Mouse (Mus musculus) layer of hippocampus, adult 9-10 months (tissue): ENCODE results near the gene Osbpl9.

Source experiments
- DNase-seq: peaks from one replicate; pipeline ENCODE4 v3.0.0; 2022; ENCODE audit warnings: low spot score

Gene Osbpl9

DNA sequence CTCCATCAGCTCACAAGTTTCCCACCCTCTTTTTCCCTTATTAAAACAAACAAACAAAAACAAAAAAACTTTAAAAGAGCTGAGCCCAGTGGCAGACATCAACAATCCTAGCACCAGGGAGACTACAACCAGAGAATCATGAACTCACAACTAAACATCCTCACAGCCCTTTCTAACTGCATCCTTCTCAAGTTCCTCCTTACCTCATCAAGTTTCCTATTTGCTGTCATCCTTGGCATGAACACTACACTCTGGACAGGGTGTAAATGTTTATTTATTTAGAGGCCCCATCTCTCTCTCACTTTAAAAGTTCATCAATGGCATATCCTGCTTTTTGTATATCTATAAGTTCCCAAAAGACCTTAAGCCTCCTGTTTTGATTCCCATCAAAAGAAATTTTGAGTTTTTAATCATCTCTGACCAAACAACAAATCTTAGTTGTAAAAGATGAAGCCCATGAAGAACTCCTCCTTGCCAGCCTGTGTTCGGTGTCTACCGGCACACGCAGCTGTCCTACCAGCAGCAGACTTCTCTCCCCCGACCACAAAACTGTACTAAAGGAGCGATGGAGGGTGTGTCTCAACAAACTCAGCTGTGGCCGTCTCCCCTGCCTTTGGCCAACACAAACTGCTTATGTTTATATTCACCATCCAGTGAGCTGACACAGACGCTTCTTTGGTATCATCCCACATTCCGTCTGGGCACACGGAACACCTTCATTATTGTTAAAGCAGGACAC, 98.8 kb downstream of the Osbpl9 start:
- no peak for DNase-seq

DNA sequence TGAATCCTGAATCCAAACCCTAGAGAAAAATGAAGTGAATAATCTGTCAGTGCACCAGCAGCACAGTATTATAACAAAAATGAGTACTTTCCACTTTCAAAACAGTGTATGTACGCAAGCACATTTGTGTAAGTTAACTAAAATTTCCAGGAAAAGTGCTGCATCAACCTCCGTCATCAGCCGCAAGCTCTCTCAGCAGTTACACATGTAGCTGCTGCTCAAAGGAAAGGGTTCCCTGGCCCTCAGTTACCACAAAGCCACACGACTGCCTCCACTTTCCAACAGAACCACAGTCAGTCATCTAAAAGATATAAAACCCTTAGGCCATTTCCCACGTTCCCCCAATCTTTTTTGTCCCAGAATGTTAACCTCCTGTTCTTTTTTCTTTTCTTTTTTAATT, 99.5 kb downstream of the Osbpl9 start:
- DNase-seq: no peak

DNA sequence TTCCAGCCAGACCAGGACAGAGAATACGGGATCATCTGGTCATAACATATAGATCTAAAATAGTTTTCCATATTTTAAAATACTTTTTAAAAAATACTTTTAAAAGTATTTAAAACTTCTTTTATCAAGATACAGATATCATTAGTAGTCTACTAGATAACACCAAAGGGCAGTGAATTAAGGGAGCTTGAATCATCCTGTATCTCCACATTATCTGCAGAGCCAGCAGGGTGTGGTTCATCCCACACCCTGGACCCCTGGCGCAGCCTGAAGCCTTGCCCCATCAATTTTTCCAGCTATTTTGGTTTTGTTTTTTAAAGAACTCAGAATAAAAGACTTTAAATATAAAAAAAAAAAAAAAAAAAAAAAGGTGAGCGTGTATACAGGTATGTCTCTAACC, 103.2 kb downstream of the Osbpl9 start:
- DNase-seq: no peak

DNA sequence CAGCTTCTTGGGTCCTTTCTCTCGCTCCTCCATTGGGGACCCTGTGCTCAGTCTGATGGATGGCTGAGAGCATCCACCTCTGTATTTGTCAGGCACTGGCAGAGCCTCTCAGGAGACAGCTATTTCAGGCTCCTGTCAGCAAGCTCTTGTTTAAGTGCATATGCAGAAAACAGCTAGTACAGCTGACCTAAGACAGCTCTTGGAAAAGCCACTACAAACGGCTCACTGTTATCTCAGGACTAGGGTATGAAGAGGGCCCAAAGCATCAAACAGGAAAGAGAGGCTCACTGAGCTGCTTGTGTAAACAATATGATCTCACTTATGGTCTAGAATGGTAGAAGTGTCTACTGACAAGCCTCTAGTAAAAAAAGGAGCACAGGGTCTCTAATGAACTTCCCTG, 107.8 kb downstream of the Osbpl9 start:
- DNase-seq: no peak

DNA sequence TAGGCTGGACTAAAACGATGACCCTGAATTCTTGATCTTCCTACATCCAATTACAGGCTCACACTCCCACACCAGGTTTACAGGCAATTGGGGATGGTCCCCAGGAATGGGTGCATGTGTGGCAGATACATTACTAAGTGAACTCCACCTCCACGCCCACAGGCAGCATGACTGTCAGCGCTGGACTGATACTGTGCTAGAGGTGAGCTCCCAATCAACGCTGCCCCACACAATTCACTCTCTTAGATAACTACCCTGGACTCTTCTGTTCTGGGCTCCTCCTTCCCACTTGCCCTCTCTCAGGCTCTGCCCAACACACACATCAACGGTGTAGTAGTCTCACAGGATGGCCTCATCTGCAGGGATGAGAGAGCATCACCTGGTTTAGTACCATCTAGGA, 109.7 kb downstream of the Osbpl9 start:
- no peak for DNase-seq

DNA sequence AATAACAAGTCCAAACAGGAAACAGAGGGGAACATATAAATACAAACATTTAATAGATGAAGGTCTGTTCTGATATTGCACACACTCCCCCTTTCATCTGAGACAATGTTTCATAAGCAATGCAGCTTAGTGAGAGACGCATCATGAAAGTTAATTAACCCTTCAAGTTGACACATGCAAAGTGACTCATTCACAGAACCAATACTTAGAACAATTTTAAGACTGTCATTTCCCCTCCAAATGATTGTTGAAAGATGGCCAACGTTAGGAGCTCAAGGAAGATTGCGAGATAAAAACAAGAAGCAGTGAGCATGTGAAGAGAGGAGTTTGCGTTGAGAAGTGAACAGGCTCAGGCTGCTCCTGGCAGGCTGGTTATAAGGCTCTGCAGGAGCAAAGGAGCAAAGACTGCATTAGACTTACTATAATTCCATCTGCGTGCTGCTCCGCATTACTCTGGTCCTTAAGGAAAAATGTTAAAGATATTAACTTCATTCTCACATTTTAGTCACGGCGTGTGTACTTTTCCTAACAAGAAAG, 110.8 kb downstream of the Osbpl9 start:
- DNase-seq: no peak

DNA sequence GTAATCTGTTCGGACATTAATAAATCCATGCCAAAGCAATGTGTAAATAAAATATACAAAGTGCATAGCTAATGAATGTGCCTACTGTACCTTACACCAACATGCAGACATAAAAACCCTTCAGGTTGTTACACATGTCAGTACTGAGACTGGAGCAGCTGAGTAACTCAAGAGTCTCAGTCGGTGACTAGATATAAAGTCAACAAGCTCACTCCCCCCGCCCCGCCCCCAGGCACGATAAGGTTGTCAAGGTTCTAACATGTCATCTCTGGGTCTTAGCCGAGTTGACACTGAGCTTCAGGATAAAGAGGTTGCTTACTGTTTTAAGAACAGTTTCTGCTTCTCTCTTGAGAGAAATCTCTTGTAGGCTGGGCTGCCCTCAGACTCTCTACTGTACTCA, 112.1 kb downstream of the Osbpl9 start:
- DNase-seq: no peak

DNA sequence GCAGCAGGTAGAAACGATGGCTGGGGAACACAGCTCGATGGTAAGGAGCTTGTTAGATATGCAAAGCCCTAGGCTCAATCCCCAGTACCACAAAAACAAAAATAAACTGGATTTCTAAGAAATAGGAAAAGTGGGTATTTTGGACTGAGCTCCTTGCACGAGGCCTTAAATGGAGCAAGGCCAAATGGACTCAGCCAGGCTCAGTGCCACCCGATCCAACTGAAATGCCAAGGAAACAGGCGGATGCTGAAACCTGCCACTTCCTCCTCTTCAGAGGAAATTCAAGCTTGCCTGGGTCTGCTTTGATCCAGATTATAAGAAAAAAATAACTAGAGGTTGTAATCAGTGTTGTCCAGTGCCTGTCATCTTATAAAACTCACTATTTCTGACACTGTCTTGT, 112.9 kb downstream of the Osbpl9 start:
- DNase-seq: no peak

DNA sequence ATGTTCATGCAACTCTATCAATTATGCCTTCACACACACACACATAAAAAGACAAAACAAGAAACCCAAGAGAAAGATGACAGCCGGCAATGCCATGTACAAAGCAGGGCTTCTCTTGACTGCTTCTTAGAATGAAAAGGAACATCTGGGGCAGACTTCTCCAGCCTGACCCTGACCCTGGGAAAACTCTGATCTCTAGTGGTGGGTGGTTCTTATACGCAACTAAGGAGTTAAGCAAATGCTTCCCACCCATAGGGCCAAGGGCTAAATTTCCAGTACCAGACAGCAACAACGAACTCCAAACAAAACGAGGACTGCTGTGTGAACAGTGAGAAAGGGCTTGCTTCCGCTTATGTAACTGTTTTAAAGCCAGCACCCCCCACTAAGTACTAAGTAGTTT, 122.0 kb downstream of the Osbpl9 start:
- no peak for DNase-seq

DNA sequence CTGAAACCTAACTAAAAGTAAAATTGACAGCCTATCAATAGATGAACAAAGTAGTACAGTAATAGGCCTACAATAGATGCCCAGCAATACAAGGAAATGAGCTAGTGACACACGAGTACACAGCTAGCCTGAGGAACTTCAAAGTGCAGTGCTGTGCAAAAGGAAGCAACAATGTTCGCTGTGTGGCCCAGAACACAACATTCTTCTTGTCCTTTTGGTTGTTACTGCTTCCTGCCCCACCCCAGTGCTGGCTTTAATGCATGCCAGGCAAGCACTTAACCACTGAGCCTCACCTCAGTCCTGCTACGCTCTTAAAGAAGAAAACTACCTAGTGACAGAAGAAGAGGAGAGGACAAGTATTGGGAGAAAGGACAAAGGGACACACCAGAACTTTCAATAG, 122.4 kb downstream of the Osbpl9 start:
- DNase-seq: no peak

DNA sequence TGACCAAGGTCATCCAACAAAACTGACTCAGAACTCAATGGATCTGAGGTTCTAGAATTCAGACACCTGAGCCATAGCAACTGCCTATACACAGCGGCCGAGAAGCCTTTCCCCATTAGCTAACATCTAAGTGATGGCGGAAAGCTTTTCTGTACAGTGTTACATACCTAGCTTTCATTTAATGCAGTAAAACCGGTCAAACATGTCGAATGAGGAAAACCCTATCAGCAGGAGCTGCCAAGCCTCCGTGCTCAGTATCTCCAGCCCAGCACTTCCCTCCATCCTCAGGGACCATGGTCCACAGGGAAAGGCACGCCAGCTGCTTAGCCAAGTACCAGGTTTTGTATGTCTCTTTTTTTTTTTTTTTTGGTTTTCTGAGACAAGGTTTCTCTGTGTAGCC, 123.1 kb downstream of the Osbpl9 start:
- no peak for DNase-seq

DNA sequence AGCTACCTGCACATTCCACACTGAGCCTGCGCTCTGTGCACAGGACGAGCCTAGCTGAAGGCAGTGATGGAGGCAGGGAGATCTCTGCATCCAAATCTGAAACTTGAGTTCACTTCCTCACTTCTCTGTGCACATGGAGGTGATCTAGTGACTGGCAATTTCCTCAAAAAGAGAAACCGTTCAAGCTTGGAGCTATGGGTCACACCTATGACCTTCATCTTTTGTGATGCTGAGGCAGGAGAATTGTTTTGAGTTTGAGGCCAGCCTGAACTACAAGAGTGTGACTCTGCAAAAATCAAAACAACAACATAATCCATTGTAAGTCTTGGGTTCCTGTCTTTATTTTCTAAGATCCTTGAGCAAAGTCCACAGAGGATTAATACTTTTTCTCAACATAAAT, 128.8 kb downstream of the Osbpl9 start:
- DNase-seq: no peak

DNA sequence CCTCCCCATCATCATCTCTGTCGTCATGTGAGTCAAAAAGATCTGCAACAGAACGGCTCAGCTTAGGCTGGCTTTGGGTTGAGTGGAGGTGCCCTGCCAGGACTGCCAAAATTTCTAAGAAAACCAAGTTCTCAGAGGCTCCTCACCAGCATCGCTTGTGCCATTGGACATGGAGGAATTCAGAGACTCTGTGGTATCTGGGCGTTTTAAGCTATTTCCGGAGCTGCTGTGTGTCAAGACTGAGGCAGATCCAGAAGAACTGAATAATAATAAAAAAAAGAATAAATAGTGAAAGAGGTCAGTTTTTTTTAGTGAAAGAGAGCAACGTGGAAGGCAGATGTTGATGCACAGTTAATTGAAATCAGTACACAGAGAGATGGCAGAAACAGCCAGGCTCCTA, 129.2 kb downstream of the Osbpl9 start:
- DNase-seq: no peak

DNA sequence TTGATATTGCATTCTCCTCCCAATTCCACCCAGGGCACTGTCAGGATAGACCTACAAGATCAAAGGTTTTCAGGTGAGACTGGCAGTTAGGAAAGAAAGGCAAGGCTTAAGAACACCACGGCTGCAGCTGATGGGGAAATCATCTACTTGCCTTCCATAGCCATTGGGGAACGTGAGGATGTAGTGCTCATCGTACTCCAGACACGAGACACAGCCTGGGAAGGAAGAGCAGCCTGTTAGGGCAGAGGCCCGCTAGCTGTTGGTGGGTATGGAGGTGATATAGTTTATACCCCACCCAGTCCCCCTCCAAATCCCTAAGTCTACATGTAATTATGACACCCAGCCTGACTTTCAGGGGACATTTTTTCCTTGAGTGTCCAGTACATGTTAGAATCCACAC, 136.4 kb downstream of the Osbpl9 start:
- DNase-seq: no peak

DNA sequence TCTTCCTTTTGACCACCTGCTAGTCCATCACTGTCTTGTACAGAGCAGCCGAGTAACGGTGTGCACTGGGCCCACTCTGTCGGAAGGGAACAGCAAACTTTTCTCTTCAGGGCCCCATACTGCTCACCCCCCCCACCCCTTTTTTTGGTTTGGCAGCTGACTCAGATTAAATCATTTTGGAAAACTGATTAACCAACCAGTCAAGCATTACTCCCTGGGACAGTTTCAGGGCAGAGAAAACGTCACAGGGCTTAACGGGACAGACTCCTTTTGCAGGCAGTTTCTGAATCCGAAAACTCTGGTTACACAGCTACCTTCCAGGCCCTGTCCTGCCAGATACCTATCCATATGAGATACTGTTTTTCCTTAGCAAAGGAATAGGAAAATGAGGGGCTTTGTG, 137.1 kb downstream of the Osbpl9 start:
- DNase-seq: no peak

DNA sequence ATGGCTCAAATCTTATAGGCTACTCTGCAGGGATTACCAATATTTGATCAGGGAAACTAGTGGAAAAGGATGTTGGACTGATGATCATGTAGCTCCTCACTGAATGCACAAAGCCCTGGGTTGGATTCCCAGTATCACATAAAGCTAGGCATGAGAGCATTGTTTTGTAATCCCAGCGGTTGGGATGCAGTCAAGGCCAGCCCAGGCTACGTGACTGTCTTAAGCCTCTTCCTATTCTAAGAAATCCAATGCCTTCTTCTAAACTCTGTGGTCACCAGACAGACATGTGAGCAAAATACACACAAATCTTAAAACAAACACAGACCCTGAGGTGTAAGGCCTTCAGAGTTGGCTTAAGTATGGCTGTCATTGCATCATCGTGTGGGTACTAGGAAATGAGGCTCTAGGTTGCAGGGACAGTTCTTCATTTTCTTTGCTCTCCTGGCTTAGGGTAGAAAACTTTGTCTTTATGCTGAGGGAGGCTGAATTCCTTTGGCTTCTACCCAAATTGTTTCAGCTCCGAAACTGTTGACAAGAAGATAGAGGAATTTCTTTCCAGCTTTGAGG, 142.7 kb downstream of the Osbpl9 start:
- DNase-seq: no peak

DNA sequence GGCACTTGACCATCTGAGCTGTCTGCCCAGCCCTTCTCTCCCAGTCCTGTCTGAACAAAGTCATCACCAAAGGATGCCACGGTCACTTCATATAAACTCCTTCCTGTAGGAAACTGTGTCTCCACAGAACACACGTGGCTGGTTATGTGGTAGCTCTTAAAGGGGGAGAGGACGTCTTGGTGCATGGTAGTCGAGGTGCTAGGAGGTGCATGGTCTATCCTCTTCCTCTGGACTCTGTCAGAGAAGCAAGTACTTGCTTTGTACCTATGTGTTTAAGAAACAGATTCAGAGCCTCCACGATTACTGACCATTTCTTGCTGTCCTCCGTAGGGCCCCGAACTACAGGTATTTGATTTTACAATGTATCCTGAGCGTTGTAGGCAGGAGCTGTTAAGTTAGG, 144.4 kb downstream of the Osbpl9 start:
- no peak for DNase-seq

DNA sequence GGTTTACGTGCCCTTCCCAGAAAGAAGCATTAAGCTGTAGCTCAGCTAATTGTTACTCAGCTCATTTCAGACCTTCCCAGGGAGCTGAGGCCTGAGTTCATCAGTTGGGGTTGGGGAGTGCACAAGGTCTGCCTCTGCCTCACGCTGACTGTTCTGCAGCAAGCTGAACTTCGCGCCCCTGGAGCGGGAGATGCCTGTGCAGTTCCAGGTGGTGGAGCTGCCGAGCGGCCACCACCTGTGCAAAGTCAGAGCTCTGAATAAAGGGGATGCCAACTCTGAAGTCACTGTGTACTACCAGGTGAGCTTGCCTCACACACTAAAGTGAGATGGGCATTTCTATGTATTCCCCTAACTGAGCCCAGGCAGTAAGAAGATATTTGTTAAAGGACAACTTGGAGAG, 145.7 kb downstream of the Osbpl9 start:
- no peak for DNase-seq

DNA sequence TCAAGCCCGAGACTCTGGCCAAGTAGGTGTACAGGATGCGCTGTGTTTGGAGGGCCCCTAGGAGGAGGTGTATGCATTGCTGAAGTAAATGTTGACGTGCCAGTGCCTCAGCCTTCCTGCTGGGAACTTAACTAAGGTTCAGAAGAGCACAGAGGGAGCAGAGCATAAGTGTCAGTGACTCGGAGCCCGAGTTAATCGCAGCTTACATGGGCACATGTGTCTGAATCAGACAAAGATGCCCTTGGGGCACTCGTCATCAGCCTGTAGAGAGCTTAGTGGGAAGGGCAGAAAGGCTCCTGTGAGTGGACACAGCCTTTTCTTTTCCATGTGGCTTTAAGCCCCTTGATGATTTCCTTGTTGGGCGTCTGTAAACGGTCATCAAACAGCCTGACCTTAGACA, 148.1 kb downstream of the Osbpl9 start:
- DNase-seq: no peak

DNA sequence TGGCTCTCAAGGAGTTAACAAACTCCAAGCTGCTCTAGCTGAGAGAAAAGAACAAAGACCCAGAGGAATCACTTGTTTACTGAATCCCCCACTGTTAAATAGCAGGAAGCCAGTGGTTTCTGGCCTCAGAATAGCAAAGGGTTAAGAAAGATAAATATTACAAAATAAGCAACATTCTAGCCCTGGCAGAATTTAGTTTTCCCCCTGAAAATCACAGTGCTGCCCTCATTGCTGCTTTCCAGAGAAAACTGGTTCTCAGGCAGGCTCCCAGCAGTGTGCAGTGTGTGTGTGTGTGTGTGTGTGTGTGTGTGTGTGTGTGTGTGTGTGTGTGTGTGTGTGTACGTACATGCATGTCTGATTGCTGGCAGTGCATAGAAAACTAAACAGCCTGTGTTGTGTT, 149.8 kb downstream of the Osbpl9 start:
- no peak for DNase-seq

DNA sequence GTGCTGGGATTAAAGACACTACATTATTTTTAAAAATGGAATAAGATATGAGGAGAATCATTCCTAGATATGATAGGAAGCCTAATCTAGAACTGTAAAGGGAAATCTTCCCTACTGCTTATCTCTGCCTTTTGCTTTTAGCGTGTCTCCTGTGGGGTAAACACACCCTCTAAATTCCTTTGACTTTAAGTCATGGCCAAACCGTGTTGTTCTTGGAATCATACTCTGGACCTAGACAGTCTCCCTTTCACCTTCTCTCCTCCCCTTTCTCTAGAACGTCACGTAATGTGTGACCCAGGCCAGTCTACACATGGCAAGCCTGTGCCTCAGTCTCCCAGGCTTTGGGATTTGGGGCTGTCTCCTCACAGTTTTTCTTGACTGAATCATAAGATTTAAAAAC, 153.8 kb downstream of the Osbpl9 start:
- no peak for DNase-seq

DNA sequence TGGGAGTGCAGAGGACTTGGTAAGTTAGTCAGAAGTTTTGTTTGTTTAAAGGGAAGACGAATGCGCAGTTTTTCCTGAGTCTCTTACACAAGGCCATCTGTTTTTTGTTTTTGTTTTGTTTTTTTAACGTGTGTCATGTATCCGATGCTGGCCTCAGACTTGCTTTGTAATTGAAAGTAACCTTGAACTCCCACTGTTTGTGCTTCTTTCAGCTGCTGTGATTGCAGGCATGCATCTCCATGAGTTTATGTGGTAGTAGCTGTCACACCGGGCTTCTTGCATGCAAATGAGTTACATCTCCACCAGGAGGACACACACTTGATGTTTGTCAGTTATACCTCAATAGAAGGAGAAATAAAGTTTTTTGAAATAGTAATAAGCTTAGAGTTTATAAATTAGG, 158.3 kb downstream of the Osbpl9 start:
- no peak for DNase-seq

DNA sequence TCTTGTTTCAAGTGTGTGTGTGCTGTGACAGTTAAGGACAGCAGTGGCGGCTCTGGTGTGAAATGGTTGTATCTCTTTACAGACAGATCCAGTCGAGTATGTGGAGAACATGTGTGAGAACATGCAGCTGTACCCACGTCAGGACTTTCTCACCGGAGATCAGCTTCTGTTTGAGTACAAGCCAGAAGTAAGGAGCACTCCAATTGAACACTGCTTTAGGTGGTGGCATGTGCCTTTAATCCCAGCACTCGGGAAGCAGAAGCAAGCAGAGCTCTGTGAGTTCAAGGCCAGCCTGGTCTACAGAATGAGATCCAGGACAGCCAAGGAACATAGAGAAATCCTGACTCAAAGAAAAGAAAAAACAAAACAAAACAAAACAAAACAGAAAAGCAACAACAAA, 158.8 kb downstream of the Osbpl9 start:
- DNase-seq: no peak

DNA sequence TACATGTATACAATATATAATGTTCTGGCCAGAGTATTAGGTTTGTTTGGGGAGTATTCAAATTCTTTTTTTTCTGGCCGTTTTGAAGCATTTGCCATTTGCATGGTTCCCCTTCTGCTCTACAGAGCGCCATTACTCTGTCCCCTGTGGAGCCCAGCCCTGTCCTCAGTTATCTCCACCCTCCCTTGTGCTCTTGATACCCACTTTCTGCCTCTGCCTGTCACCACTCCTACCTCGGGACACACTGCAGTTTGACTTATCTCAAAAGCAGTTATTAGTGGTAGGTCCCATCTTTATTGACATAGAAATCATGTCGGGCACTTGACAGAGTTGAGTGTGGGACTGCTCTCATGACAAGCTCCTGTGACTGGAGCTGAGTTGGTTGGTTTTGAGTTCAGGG, 159.3 kb downstream of the Osbpl9 start:
- DNase-seq: no peak
